ENCODE assay signal across 37 mouse cellular contexts in genomic region chr5:68057574-68057973, GRCm38 (mm10). TPM values are rescaled to one million over a fixed set of nuclear protein-coding genes. Genes with fewer than 3 reads are reported as not detected.
"Had no signal": no experiment of that assay in that cellular context is flagged by ENCODE, and none has a peak within 500 bp of the region (broad histone marks: within the 10 kb centered on the region; RNA-seq: fewer than 3 reads in every experiment).

No protein-coding gene starts in this region.

- H3K9me3 ChIP-seq: embryonic facial prominence, embryonic 10.5 days; embryonic facial prominence, embryonic 12.5 days; embryonic facial prominence, embryonic 13.5 days; embryonic facial prominence, embryonic 15.5 days; forebrain, embryonic 10.5 days; forebrain, embryonic 12.5 days; forebrain, embryonic 13.5 days; forebrain, embryonic 15.5 days had no signal

- H3K27me3 ChIP-seq: embryonic facial prominence, embryonic 12.5 days; embryonic facial prominence, embryonic 13.5 days; embryonic facial prominence, embryonic 15.5 days; forebrain, embryonic 12.5 days; forebrain, embryonic 13.5 days; forebrain, embryonic 15.5 days had no signal

- DNase-seq: cerebellum, adult 8-10 months; cerebellum, adult 9-10 months; cerebellum, adult 9-11 months; cerebellum, postnatal 10 days; cerebellum, postnatal 14 days; cerebellum, postnatal 25 days; cerebellum, postnatal 36 days; embryo, embryonic 11 days; forebrain, postnatal 0 days; gastrocnemius, adult 2 months; gastrocnemius, postnatal 10 days; gastrocnemius, postnatal 14 days; gastrocnemius, postnatal 25 days; gastrocnemius, postnatal 36 days; heart, adult 11 months; heart, adult 18-20 months; heart, adult 2 months had no signal

- H3K4me1 ChIP-seq: embryonic facial prominence, embryonic 10.5 days; embryonic facial prominence, embryonic 12.5 days; embryonic facial prominence, embryonic 13.5 days; embryonic facial prominence, embryonic 15.5 days; forebrain, embryonic 10.5 days; forebrain, embryonic 12.5 days; forebrain, embryonic 13.5 days; forebrain, embryonic 15.5 days had no signal

- H3K9ac ChIP-seq: embryonic facial prominence, embryonic 12.5 days; embryonic facial prominence, embryonic 13.5 days; embryonic facial prominence, embryonic 15.5 days; forebrain, embryonic 12.5 days; forebrain, embryonic 13.5 days; forebrain, embryonic 15.5 days; forebrain, postnatal 0 days had no signal

- ATAC-seq: forebrain, embryonic 13.5 days; forebrain, embryonic 14.5 days; forebrain, embryonic 15.5 days; forebrain, embryonic 16.5 days; forebrain, postnatal 0 days had no signal

- H3K36me3 ChIP-seq: embryonic facial prominence, embryonic 10.5 days; embryonic facial prominence, embryonic 12.5 days; embryonic facial prominence, embryonic 13.5 days; embryonic facial prominence, embryonic 15.5 days; forebrain, embryonic 10.5 days; forebrain, embryonic 12.5 days; forebrain, embryonic 15.5 days had no signal

- H3K4me2 ChIP-seq: embryonic facial prominence, embryonic 12.5 days; embryonic facial prominence, embryonic 13.5 days; embryonic facial prominence, embryonic 15.5 days; forebrain, embryonic 12.5 days; forebrain, embryonic 13.5 days; forebrain, embryonic 15.5 days had no signal

- H3K4me3 ChIP-seq: embryonic facial prominence, embryonic 10.5 days; embryonic facial prominence, embryonic 12.5 days; embryonic facial prominence, embryonic 13.5 days; embryonic facial prominence, embryonic 15.5 days; erythroblast, embryonic 14.5 days; forebrain, embryonic 10.5 days; forebrain, embryonic 12.5 days; forebrain, embryonic 13.5 days; forebrain, embryonic 15.5 days; gastrocnemius, adult 2 months; heart, adult 2 months had no signal

- H3K27ac ChIP-seq: embryonic facial prominence, embryonic 10.5 days; embryonic facial prominence, embryonic 12.5 days; embryonic facial prominence, embryonic 13.5 days; embryonic facial prominence, embryonic 15.5 days; forebrain, embryonic 10.5 days; forebrain, embryonic 12.5 days; forebrain, embryonic 13.5 days; forebrain, embryonic 15.5 days; gastrocnemius, adult 2 months; heart, adult 2 months had no signal

RNA-seq across cellular contexts. Expression of gene Grxcr1, which starts 25.9 kb away (rescaled TPM):
- total RNA-seq: forebrain, postnatal 0 days; gastrocnemius, adult 18-20 months; gastrocnemius, adult 2 months; gastrocnemius, adult 8-10 months; gastrocnemius, postnatal 10 days; gastrocnemius, postnatal 14 days; gastrocnemius, postnatal 25 days; gastrocnemius, postnatal 36 days; gastrocnemius, postnatal 4 days; heart, adult 18-20 months; heart, adult 2 months; heart, adult 8-10 months had no signal
- polyA plus RNA-seq: cortical plate, adult 2 months; embryonic facial prominence, embryonic 11.5 days; embryonic facial prominence, embryonic 13.5 days; embryonic facial prominence, embryonic 15.5 days; erythroblast, embryonic 14.5 days; forebrain, embryonic 10.5 days; forebrain, embryonic 11.5 days; forebrain, embryonic 12.5 days; forebrain, embryonic 13.5 days; forebrain, embryonic 14.5 days; forebrain, embryonic 15.5 days; forebrain, embryonic 16.5 days; forebrain, postnatal 0 days; frontal cortex, adult 2 months; gonadal fat pad, adult 2 months; heart, adult 2 months had no signal
